Mouse (Mus musculus): ENCODE measurements at regions not wholly inside any gene's neighbourhood (a gene's known extent, or its start where the extent isn't known, plus 50 kb on each side); places are given as distances from the start of the nearest gene placed in this dataset.

DNA sequence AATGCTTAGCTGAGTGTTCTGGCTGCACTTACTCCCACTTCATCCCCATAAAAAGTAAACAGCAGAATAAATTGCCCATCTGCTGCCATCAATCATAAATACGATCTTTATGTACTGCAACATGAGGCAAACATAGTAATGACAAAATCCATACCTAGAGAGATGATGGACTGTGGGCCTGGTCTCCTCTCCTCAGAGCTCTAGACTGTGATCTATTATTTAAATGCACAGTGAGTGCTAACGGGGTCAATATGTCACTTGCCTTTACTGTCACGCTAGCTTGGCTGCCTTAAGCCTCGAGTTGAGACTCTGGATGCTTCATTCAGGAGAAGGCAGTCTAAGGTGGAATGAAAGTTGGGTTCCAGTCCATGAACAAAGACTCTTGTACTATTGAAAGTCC is 683.7 kb upstream of the Vstm2b start:
- Histone ChIP-seq H3K4me3 (ENCODE audit: low read length) (no peak overlapping the region), H3K36me3 (ENCODE audit: control insufficient read depth, insufficient read depth, low read length) (no peaks in the 10 kb centered on the region), H3K27me3 (replicated peaks; ENCODE audit: control insufficient read depth, insufficient read depth, low read length) (no peaks in the 10 kb centered on the region), H3K9me3 (ENCODE audit: control insufficient read depth, low read length) (no peaks in the 10 kb centered on the region), H3K9ac (ENCODE audit: low read depth, low read length) (no peak overlapping the region), H3K27ac (ENCODE audit: low read depth, low read length) (no peak overlapping the region), H3K4me2 (ENCODE audit: low read length) (no peak overlapping the region), H3K4me1 (ENCODE audit: control insufficient read depth, insufficient read depth, low read depth, low read length) (no peaks in the 10 kb centered on the region)
- WGBS: 57% methylated on average over 4 of the region's 4 CpGs
- ATAC-seq: no peak

DNA sequence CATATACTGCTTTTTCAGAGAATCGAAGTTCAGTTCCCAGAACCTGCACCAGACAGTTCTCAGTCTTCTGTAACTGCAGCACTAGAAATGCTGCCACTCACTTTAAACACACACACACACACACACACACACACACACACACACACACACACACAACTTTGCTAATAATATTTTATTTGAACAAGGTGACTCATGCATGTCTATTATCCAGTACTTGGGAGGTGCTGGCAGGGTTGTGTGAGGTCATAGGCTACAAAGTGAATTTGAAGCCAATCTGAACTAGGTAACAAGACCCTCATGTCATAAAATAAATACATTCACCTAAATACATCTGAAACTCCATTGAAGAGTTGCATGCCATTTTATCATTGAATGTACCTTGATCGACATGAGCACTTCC is 682.9 kb upstream of the Vstm2b start:
- H3K4me2 ChIP-seq (ENCODE audit: low read length): no peak overlapping the region
- H3K27ac ChIP-seq (ENCODE audit: low read depth, low read length): no peak overlapping the region
- no peaks in the 10 kb centered on the region for H3K36me3 ChIP-seq (ENCODE audit: control insufficient read depth, insufficient read depth, low read length)
- H3K27me3 ChIP-seq (replicated peaks; ENCODE audit: control insufficient read depth, insufficient read depth, low read length): no peaks in the 10 kb centered on the region
- WGBS: 82% methylated on average over 2 of the region's 2 CpGs
- no peak for ATAC-seq
- H3K9me3 ChIP-seq (ENCODE audit: control insufficient read depth, low read length): no peaks in the 10 kb centered on the region
- H3K4me3 ChIP-seq (ENCODE audit: low read length): no peak overlapping the region
- no peak overlapping the region for H3K9ac ChIP-seq (ENCODE audit: low read depth, low read length)
- no peaks in the 10 kb centered on the region for H3K4me1 ChIP-seq (ENCODE audit: control insufficient read depth, insufficient read depth, low read depth, low read length)

DNA sequence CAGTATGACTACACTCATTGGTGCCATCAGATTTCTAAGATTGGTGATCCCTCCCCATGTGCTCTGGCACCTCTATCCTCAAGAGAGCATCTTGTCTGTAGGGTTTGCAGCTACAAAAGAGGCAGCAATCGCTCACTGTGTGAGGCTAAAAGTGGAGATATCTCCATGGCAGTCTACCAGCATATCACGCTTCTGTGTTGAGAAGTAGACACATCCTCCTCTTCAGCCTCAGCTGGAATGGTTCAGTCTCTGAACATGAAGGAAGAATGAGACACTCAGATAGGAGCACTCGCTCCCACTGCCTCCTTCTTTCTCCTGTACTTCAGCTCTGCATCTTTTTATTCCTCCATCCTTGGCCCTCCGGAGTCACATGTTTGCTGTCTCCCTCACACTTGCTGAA is 677.6 kb upstream of the Vstm2b start:
- no peak overlapping the region for H3K4me3 ChIP-seq (ENCODE audit: low read length)
- H3K9me3 ChIP-seq (ENCODE audit: control insufficient read depth, low read length): no peaks in the 10 kb centered on the region
- H3K27me3 ChIP-seq (replicated peaks; ENCODE audit: control insufficient read depth, insufficient read depth, low read length): no peaks in the 10 kb centered on the region
- H3K27ac ChIP-seq (ENCODE audit: low read depth, low read length): no peak overlapping the region
- ATAC-seq: no peak
- no peak overlapping the region for H3K4me2 ChIP-seq (ENCODE audit: low read length)
- no peak overlapping the region for H3K9ac ChIP-seq (ENCODE audit: low read depth, low read length)
- H3K4me1 ChIP-seq (ENCODE audit: control insufficient read depth, insufficient read depth, low read depth, low read length): no peaks in the 10 kb centered on the region
- H3K36me3 ChIP-seq (ENCODE audit: control insufficient read depth, insufficient read depth, low read length): no peaks in the 10 kb centered on the region
- WGBS: 91% methylated on average over 4 of the region's 4 CpGs

DNA sequence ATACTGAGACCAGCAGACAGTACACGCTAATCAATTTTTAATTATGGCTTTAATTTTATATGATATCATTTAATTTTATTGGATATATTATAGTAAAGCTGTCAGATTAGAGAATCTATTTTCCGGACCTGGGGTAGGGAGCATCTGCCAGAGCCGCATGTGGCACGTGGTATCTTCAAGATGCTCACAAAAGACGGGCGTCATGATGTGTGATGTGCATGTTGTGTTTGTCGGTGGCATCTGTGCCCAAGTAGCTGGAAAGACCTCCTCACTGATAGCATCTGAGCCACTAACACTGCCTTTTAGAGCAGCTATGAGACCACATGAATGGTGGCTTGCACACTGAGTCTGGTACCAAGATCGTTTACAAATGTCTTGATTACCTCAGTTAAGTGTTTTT is 652.9 kb upstream of the Vstm2b start:
- Histone ChIP-seq H3K36me3 (ENCODE audit: control insufficient read depth, insufficient read depth, low read length) (no peaks in the 10 kb centered on the region), H3K27ac (ENCODE audit: low read depth, low read length) (no peak overlapping the region), H3K9me3 (ENCODE audit: control insufficient read depth, low read length) (no peaks in the 10 kb centered on the region), H3K4me1 (ENCODE audit: control insufficient read depth, insufficient read depth, low read depth, low read length) (no peaks in the 10 kb centered on the region), H3K4me3 (ENCODE audit: low read length) (no peak overlapping the region), H3K9ac (ENCODE audit: low read depth, low read length) (no peak overlapping the region), H3K27me3 (replicated peaks; ENCODE audit: control insufficient read depth, insufficient read depth, low read length) (no peaks in the 10 kb centered on the region), H3K4me2 (ENCODE audit: low read length) (no peak overlapping the region)
- ATAC-seq: peak; percentile 54; the same call in 1 of the 2 replicates
- 72% methylated on average over 8 of the region's 8 CpGs for WGBS

DNA sequence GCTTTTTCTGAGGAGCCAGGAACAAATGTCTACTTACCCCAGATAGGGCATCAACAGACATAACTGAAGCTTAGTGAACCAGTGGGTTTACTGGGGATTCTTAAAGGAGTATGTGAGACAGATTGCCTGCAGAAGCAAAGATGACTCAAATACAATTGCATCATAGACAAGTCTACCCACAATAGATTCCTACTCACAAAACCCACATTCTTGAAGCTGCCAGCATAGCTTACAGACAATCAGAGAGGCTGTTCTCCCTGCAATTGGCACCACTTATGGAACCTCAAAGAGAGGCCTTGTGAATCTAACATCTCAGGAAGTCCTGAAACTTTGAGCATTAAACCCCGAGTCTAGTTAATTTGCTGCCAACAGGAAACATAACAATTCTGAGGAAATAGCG is 649.6 kb upstream of the Vstm2b start:
- H3K9me3 ChIP-seq (ENCODE audit: control insufficient read depth, low read length): no peaks in the 10 kb centered on the region
- no peak overlapping the region for H3K4me2 ChIP-seq (ENCODE audit: low read length)
- ATAC-seq: no peak
- H3K9ac ChIP-seq (ENCODE audit: low read depth, low read length): no peak overlapping the region
- H3K4me3 ChIP-seq (ENCODE audit: low read length): no peak overlapping the region
- no peaks in the 10 kb centered on the region for H3K36me3 ChIP-seq (ENCODE audit: control insufficient read depth, insufficient read depth, low read length)
- no peak overlapping the region for H3K27ac ChIP-seq (ENCODE audit: low read depth, low read length)
- H3K4me1 ChIP-seq (ENCODE audit: control insufficient read depth, insufficient read depth, low read depth, low read length): no peaks in the 10 kb centered on the region
- no peaks in the 10 kb centered on the region; the same call in 1 of the 2 replicates for H3K27me3 ChIP-seq (replicated peaks; ENCODE audit: control insufficient read depth, insufficient read depth, low read length)
- 84% methylated on average over 2 of the region's 2 CpGs for WGBS

DNA sequence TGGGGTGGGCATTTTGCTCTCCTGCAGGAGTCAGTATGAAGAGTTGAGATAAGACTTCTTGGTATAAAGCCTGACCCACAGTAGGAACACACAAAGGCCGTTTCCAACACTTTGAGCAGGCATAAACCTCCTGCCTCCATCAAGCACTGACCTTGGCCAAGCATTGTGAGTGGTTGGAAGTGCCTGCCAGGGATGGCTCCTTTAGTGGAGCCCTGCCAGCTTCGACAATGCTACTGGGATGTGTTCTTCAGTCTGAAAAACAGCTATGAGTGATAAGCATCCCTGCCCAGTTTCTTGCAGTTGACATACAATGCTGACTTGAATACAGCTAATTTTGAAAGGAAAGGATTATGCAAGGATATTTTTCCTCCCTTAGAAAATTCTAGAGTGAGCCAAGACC is 644.6 kb upstream of the Vstm2b start:
- H3K4me3 ChIP-seq (ENCODE audit: low read length): no peak overlapping the region
- no peaks in the 10 kb centered on the region for H3K9me3 ChIP-seq (ENCODE audit: control insufficient read depth, low read length)
- no peak for ATAC-seq
- no peaks in the 10 kb centered on the region for H3K4me1 ChIP-seq (ENCODE audit: control insufficient read depth, insufficient read depth, low read depth, low read length)
- 60% methylated on average over 2 of the region's 2 CpGs for WGBS
- H3K9ac ChIP-seq (ENCODE audit: low read depth, low read length): no peak overlapping the region
- H3K27me3 ChIP-seq (replicated peaks; ENCODE audit: control insufficient read depth, insufficient read depth, low read length): no peaks in the 10 kb centered on the region; the same call in 1 of the 2 replicates
- H3K4me2 ChIP-seq (ENCODE audit: low read length): no peak overlapping the region
- H3K27ac ChIP-seq (ENCODE audit: low read depth, low read length): no peak overlapping the region
- no peaks in the 10 kb centered on the region for H3K36me3 ChIP-seq (ENCODE audit: control insufficient read depth, insufficient read depth, low read length)

DNA sequence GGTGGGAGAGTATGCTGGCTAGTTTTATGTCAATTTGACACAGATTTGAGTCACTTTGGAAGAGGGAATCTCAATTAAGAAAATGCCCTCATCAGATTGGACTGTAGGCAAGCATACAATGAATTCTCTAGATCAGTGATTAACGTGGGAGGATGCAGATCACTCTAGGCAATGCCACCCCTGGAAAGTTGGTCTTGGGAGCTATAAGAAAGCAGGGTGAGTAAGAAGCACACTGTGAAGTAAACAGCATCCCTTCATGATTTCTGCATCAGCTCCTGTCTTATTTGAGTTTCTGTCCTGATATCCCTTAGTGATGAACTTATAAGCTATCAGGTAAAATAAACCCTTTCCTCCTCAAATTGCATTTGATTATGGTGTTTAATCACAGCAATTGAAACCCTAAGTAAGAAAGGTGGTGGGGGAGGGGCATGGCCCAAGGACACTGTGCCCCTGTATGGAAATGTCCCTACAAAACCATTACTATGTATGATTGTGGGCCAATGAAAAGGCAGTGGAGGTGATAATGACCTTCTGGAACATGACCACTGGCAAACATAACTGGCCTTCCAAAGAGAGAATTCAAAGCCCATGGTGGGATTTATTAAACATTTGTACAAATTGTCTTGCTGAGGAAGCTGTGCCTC is 640.3 kb upstream of the Vstm2b start:
- Histone ChIP-seq H3K4me3 (ENCODE audit: low read length) (no peak overlapping the region), H3K27me3 (replicated peaks; ENCODE audit: control insufficient read depth, insufficient read depth, low read length) (no peaks in the 10 kb centered on the region; the same call in 1 of the 2 replicates), H3K4me2 (ENCODE audit: low read length) (no peak overlapping the region), H3K4me1 (ENCODE audit: control insufficient read depth, insufficient read depth, low read depth, low read length) (no peaks in the 10 kb centered on the region), H3K9me3 (ENCODE audit: control insufficient read depth, low read length) (no peaks in the 10 kb centered on the region), H3K27ac (ENCODE audit: low read depth, low read length) (no peak overlapping the region), H3K36me3 (ENCODE audit: control insufficient read depth, insufficient read depth, low read length) (no peaks in the 10 kb centered on the region), H3K9ac (ENCODE audit: low read depth, low read length) (no peak overlapping the region)
- 67% methylated on average over 1 of the region's 1 CpGs for whole genome bisulfite sequencing
- ATAC-seq: 0 out of 2 replicates have a peak, but pooled peaks have one; percentile 14

DNA sequence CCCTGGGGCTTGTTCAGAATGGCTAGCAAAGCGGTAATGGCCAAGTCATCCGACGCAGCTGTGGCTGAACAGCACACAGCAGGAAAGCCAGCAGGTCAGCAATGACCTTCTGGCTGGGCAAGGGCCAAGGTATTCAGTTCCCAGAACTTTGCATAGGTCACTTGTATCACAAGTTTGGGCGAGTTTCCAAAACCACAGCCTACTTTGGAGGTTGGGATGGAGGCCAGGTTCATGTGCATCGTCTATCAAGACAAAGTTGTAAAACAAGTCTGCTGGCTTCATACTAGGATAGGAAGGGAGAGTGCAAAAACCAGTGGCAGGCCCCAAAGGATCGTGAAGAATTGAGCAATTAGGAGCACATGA is 639.8 kb upstream of the Vstm2b start:
- H3K9me3 ChIP-seq (ENCODE audit: control insufficient read depth, low read length): no peaks in the 10 kb centered on the region
- no peaks in the 10 kb centered on the region; the same call in 1 of the 2 replicates for H3K27me3 ChIP-seq (replicated peaks; ENCODE audit: control insufficient read depth, insufficient read depth, low read length)
- H3K36me3 ChIP-seq (ENCODE audit: control insufficient read depth, insufficient read depth, low read length): no peaks in the 10 kb centered on the region
- H3K27ac ChIP-seq (ENCODE audit: low read depth, low read length): no peak overlapping the region
- no peak overlapping the region for H3K4me2 ChIP-seq (ENCODE audit: low read length)
- 46% methylated on average over 6 of the region's 6 CpGs for WGBS
- 0 out of 2 replicates have a peak, but pooled peaks have one; percentile 27 for ATAC-seq
- no peak overlapping the region for H3K9ac ChIP-seq (ENCODE audit: low read depth, low read length)
- H3K4me1 ChIP-seq (ENCODE audit: control insufficient read depth, insufficient read depth, low read depth, low read length): no peaks in the 10 kb centered on the region
- no peak overlapping the region for H3K4me3 ChIP-seq (ENCODE audit: low read length)

DNA sequence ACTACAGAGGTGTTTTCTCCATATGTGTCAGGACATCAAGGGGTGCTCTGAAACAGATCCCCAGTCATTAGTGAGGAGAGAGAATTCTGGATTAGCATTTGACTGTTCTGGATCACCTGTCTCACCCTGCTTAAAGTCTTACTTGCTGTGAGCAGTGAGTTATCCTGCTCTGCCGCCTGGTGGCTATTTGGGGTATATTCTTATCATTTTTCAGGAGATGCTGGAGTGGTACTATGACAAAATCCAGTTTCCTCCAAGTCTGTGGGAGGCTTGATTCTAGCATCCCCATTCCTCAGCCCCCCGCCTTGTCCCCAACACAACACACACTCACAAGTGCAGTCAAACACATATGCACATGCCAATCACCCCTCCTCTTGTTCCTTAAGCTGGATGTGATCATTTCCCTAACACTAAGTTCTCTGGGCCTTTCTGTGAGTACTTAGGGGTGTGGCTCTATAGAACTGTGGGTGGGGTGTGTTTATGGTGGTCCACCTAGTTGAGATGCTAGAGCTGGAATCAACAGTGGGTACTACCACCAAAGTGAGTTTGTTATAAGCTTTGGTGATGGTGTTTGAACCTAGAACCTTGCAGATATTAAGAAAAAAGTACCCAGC is 624.6 kb upstream of the Vstm2b start:
- no peak overlapping the region for H3K27ac ChIP-seq (ENCODE audit: low read depth, low read length)
- no peak overlapping the region for H3K4me2 ChIP-seq (ENCODE audit: low read length)
- no peaks in the 10 kb centered on the region for H3K36me3 ChIP-seq (ENCODE audit: control insufficient read depth, insufficient read depth, low read length)
- ATAC-seq: peak; percentile 78
- WGBS: 21% methylated on average over 2 of the region's 2 CpGs
- H3K4me1 ChIP-seq (ENCODE audit: control insufficient read depth, insufficient read depth, low read depth, low read length): peaks cover 8% of the 10 kb centered on the region
- no peaks in the 10 kb centered on the region for H3K9me3 ChIP-seq (ENCODE audit: control insufficient read depth, low read length)
- no peak overlapping the region for H3K4me3 ChIP-seq (ENCODE audit: low read length)
- peaks cover 4% of the 10 kb centered on the region; the same call in 1 of the 2 replicates for H3K27me3 ChIP-seq (replicated peaks; ENCODE audit: control insufficient read depth, insufficient read depth, low read length)
- H3K9ac ChIP-seq (ENCODE audit: low read depth, low read length): no peak overlapping the region

Data from hindbrain, embryonic 16.5 days (tissue).